Mouse (Mus musculus) ovary, adult 18-20 months (tissue): ENCODE data around the gene Snx1.

Source experiments
- DNase-seq: peaks from one replicate; pipeline ENCODE4 v3.0.0; 2022; ENCODE audit warnings: low spot score, mixed read lengths

Gene Snx1

DNA sequence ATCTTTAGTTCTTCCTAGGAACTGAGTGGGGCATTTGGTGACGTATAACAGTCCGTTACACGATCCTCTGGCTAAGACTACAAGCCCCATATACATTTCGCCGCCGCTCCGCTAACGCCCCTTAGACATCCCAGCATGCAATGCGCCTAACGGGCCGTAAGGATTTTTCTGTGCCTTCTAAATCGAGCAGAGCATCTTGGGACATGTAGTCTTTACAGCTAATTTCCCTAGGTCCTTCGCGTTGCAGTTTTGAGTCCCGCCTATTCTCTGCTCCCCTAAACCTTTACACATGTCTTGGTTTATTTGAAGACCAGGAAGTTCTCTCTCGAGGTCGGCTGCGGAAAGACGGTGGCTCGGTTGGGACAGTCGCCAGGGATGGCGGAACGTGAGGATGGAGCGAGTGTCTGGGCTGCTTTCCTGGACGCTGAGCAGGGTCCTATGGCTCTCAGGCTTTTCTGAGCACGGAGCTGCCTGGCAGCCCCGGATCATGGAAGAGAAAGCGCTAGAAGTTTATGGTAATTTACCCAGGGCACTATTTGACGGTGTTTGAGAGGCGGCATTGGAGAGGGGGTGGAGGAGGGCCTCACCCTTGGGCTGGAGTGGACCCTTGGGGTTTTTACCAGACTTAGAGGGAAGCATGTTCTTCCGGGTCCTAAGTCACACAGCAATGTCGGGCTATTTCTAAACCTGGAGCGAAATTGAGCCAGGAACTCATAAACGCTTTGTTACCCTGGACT is at the start of gene Snx1, which contains the start of gene Ciao2a:
Gene Snx1 (minus strand): TSS at position 132 of the 737 bp plus-strand sequence.
Gene Ciao2a (plus strand): TSS at position 156 of the 737 bp plus-strand sequence.
- DNase-seq: peak; percentile 93

DNA sequence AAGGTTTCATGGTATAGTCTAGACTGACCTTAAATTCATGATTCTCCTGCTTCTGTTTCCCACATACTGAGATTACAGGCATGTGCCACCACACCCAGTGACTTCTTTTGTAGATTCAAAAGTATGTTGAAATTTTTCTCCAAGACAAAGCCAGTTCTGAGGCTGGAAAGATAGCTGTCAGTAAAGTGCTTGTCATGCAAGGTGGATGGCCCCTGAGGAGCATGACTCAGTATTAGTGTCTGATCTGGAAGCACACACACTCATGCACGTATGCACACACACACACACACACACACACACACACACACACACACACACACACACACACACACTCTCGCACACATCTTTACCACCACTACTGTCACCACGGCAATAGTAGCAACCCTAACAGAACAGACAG is 48.6 kb upstream of the Snx1 start:
- no peak for DNase-seq

DNA sequence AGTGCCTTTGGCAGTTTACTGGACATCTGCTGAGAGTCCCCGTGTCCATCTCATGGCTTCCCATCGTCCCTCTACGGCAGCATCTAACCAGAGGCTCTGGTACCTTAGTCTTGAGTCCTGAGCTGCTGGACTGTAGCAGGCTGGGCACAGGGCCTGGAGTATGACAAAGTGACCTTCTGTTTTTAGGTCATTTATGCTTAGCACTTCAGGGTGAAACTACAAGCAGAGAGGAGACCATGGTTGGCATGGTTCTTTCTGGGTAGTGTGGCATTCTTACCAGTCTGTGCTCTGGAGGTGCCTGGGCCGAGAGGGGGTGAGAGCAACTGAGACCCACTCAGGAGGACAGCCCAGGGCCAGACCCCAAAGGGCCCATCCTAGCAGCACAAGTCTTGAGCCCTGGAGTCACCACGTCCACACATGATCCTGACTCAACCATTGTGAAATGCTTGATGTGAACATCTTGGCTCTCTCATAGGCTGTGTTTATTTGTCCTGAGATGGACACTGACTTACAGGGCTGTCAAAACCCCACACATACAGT is 47.0 kb upstream of the Snx1 start:
- no peak for DNase-seq

DNA sequence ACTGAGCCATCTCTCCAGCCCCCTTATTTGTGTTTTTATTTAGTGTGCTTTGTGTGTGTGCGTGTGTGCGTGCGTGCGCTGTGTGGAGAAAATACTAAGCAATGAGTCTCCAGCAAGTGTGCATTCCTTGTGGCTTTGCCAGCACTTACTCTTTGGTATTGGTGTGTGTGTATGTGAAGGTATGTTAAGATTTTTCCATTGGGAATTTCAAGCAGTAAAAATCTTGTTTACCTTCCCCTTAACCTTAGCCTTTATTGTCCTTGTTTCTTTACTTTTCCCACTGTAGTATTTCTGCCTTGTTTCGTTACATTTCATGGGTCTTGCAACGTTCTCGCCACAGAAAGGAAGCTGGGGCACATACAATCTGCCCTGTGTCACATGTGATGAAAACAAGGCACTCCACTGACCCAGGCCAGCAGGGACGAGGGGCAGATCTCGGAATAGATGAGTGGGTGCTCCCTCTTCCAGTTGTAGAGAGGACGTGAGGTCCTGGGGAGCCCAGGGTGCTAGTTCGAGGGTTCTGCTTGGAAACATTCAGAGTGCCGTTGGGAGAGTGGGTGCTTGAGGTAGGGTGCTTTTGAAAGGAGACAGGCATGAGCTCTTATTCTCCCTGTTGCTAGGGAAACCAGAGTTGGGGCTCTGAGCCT is 45.0 kb upstream of the Snx1 start:
- no peak for DNase-seq

DNA sequence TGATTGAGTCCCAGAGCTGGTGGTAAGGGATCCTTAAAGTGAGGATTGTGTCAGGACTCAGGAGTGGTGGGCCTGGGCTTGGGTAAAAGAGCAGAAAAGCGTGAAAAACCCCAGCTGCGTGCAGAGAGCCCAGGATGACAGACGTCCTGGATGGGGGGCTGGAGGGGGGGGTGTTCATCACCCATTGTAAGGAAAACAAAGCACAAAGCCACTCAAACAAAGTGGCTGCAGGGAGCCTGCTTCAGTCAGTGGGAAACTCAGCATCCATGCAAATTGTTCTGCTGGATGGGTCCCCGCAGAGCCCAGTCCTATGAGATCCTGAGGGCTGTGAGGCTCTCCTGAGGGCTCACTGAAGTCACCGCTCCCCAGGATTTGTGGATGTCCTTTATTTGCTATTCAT is 44.1 kb upstream of the Snx1 start:
- DNase-seq: no peak

DNA sequence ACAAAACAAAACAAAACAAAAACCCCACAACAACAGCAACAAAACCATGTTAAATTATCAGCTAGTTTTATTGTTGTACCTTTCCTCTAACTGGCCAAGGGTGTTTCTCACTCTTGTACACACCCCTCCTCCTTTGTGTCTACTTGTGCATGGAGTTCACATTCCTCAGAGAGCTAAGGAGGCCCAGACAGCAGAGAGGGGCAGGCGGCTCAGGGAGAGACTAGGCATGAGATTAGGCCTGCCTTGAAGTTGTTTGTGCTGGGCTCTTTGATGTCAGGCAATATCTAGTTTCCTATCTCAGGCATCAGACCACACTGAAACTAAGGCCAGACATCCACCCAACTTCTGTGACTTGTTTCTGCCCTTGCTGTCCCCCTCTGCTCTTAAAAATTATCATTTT is 41.8 kb upstream of the Snx1 start:
- no peak for DNase-seq

DNA sequence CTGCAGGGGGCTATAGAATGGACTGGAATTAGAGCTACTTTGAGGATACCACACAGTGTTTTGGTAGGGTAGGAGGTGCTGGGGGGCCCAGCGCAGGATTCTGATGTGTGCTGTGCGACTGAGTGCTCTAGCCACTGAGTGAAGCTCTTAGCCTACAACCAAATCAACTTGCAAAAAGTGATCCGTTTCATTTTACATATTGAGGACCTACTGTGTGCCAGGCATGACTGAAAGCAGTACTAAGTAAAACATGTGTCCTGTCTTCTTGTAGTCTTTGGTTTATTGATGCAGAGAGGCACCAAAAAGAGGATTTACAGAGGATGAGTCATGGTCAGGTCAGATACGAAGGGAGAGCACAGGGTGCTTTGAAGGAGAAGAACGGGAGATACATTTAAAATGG is 40.8 kb upstream of the Snx1 start:
- DNase-seq: no peak

DNA sequence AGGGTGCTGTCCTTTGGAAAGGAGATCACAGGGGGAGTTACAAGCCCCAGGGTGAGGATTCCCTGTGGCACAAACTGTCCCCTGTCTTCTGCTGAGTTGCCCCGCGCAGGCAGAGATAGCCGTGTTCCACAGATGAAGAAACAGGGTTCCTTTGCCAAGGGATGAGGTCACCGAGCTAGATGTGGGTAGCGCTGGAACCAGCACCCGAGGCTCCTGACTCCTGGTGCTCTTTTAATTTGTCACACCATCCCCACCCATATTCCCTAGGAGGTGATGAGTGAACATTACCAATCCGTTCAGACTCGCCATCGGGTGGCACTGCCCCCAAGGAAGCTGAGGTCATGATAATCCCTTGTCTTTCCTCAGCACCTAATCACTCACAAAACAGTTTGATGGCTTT is 36.6 kb upstream of the Snx1 start:
- no peak for DNase-seq

DNA sequence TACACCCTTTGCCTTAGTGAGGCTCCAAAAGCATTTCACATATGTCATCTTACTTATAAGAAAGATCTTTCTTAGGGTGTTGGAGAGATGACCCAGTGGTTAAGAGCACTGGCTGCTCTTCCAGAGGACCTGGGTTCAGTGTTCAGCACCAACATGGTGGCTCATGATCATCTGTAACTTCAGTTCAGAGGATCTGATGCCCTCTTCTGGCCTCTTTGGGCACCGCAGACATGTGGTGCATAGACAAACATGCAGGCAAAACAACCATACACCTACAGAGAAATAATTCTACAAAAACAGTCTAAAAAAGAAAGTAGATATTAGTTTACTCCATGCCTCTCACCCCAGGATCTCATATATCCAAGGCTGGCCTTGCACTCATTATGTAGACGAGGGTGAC is 33.8 kb upstream of the Snx1 start:
- no peak for DNase-seq

DNA sequence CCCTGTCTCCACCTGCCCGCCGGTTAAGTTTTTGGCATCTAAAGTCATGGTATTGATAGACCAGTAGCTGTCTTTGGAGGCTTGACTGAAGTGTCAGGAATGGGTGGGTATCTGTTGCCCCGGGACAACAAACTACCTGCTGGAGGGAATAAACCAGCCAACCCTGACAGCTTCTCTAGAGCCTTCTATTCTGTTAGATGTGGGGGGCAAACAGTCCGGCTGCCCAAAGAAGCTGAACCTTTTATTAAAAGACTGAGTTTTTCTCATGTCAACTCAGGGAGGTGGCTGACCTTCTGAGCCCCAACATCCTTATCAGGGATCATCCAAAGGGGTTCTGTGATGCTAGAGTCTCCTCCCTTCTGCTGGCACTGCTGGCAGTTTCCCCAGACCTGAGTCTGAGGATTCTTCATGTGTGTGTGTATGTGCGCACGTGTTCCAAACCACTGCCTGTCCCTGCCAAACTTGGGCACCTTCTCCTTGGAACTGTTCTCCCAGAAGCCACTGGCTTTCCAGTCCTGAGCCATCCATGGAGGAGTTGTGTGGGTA is 32.6 kb upstream of the Snx1 start:
- DNase-seq: no peak

DNA sequence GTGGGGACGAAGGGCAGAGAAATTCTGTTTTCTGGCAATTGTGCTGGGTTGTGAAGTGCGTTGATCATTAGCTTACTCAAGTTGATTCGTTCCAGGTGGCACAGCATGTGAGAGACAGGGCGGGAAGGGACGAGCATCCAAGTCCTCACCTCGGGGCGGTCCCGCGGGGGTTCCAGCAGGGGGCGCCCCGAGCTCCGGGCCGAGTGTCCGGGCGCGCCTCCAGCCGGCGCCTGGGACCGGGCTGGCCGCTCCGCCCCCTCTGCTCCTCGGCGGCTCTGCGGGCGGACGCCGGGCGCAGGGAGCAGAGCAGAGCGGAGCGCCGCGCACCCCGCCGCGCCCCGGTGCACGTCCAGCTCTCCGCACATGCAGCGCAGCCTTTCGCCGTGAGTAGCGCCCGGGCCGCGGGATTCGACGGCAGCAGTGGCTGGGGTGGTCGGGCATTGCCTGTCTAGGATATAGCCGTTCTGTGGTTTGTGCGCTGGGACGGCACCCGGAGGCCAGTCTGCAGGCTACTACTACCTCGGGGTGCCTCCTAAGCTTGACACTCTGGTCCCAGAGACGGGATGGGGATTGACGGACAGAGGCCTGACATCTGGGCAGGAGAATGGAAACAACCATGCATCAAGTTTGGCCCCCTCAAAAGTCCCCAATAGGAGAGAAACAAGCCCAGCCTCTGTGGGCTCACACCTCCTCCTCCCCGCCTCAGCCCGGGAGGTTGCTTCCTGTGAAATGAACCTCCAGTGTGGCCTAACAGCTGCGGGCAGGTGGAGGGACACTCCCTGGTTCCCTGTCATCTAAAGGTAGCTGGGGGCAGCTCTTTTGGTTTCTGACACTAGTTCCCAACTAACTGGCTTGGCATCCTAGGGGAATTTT is 31.8 kb upstream of the Snx1 start, which contains the start of gene Dapk2:
Gene Dapk2 (plus strand): TSS at position 266 of the 873 bp plus-strand sequence.
- DNase-seq: peak; percentile 65

DNA sequence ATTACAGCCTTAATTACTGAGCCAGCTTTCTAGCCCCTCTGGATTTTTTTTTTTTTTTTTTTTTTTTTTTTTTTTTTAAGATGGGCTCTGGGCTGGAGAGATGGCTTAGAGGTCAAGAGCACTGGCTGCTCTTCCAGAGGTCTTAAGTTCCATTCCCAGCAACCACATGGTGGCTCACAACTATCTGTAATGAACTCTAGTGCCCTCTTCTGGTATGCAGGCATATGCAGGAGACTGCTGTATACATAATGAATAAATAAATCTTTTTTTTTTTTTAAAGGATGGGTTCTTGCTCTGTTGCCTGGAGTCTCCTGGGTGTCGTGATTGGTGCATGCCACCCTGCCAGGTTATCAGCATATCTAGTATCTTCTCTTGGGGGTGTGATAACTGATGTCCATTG is 29.1 kb upstream of the Snx1 start:
- no peak for DNase-seq

DNA sequence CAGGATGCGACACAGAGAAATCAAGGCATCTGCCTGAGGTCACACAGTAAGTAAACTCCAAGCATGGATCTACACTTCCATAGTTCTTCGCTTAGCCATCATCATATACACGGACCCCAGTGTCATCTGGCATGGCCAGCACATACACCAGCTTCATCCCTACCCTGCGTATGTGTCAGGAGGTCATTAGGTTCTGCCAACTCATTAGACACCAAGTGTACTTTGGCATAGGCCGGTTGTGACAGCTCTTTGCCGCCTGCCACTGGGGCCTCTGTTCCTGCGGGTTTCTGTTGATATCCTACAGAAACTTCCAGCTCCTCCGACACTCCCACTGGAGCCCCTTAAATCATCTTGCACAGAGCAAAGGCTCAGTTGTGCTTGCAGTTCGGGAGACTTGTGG is 27.6 kb upstream of the Snx1 start:
- no peak for DNase-seq

DNA sequence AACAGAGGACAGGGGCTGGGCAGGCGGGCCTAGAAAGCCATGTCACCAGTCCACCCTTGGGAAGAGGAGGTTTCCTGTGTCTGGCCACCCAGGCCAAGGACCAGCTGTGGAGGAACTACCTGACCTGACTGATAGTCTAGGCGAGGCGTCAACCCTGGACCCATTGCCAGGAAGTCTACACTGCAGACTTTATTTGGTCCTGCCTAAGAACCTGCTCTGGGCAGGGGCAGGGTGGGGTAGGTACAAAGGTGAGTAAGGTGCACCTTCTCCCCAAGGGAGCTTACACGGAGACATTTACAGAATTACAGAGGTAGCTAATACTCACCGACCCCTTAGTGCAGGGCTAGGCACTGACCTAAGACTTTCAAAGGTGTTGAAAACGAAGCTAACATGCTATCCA is 27.2 kb upstream of the Snx1 start:
- no peak for DNase-seq

DNA sequence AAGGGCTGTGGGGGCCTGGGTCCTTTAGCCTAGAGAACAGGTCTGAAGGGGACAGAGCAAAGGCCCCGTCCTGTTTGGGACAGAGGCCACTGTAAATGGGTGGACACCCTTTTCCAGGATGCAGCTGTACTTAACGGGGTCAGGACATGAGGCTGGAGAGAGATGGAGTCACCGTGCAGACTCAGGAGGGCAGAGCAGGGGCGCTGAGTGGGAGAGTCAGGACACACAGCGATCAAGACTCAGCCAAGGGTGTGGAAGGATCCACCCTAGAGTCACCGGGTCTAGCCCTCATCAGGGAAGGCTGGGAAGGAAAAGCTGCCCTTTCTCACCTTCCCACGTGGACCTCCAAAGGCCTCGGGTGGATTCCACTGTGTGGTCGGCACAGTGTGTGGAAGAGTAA is 25.6 kb upstream of the Snx1 start:
- no peak for DNase-seq

DNA sequence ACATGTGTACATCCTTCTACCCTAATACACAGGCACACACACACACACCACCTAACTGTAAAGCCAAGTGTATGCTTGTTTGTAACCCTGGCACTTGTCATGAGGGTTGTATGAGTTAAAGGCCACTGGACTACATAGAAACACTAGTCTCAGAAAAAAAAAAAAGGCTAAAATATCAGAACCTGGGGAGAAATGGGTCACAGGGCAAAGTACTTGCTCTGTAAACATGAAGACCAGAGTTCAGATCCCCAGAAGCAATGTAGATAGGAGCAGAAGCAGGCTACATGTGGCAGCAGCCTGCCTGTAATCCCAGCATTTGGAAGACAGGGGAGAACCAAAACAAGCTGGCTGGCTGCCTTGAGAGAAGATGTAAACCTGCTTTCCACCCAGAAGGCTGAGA is 19.8 kb upstream of the Snx1 start:
- DNase-seq: no peak

DNA sequence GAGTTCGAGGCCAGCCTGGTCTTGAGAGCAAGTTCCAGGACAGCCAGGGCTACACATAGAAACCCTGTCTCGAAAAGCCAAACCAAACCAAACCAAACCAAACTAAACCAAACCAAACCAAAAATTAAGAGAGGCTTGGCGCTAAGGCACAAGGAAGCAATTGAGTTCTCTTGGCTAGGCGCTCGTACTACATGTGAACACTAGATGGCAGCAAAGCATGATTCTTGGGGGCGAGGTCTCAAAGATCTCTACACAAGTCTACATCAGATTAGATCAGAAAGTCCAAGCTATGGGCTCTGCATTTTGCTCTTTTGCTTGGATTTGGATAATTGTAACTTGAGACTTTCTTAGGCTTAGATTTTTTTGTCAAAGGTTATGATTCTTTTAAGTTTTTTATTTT is 17.9 kb upstream of the Snx1 start:
- no peak for DNase-seq

DNA sequence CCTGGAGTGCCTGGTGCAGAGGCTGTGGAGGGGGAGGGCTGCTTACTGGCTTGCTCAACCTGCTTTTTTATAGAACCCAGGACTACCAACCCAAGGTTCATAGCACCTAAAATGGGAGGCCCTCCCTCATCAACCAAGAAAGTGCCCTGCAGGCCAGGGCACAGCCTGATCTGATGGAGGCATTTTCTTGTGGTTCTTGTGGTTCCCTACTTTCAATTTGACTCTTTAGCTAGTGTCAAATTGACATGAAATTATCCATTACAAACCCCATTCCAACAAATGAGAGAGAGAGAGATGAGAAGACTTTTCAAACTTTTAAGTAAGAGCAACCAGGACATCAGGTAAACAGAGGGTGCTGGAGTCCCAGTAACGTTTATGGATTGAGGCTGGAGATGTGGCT is 15.9 kb upstream of the Snx1 start:
- no peak for DNase-seq

DNA sequence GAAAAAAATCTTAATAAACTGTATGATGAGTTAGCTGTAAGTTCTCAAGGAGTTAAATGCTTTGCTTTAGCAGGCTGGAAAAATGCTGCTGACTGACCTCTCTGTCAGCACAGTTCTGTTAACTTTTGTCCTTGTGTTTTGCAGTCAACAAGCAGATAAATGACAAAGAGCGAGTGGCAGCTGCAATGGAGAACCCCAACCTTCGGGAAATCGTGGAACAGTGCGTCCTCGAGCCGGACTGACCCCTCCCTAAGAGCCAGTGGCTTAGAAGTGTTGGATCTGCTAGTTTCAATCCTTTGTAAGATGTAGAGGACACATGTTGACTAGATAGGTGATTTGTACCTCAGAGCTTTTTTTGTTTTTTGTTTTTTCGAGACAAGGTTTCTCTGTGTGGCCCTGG is 11.8 kb upstream of the Snx1 start:
- DNase-seq: peak; percentile 61

DNA sequence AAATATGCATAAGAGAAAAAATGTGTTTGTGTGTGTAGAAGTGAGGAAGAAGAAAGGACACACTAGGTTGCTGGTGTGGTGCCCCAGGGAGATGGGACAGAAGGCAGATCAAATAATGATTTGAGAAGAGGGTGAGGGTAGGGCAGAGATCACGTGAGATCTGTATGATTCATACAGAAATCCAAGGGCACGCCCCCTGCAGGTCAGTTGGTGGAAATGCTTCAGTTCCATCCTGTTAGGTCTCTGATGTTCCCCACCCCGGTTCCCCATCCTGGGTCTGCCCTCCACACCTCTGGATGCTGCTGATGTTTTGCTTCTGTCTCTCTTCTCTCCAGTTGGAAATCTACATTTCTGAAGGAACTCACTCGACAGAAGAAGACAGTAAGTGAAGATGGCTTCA is 9.6 kb upstream of the Snx1 start:
- no peak for DNase-seq

DNA sequence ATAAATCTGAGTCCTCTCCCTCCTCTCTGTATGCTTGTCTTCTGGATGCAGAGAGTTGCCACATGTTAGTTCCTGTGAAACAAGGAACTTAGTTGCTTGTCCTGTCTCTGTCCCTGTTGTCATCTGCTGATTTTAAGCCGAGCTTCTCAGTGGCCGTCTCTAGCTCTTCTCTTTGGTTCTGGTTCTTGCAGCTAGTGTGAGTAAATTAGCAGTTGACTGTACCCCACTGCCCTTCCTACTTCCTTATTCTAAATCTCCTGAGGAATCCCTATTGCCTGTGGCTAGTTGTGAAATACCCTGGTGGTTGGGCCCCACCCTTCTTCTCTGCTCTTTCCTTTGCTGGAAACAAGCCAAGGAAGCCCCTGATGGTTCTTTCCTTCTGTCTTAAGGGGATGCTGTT is 5.1 kb upstream of the Snx1 start:
- DNase-seq: no peak

DNA sequence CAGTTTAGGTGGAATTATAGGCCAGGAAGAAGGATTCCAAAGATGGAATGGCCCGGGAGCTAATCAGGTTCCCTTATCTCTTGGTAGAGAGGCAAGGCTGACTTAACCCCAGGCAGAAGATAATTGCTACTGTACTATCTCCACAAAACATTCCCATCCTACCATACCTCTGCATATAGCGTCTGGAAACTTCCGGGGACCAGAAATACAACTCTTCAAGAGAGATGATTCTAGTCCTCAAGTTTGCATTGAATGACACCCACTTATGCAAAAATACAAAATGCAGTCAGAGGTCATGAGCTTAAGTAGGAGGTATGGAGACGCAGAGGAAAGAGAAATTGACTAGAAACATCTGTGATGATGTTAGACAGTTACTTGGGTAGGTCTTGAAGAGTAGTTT is 1.5 kb upstream of the Snx1 start:
- no peak for DNase-seq
